Mouse (Mus musculus): ENCODE measurements around the gene Rpl4. TPM values are rescaled to one million over a fixed set of nuclear protein-coding genes. Genes with fewer than 3 reads are reported as not detected.
"Not testable (repeated sequence)": the region's sequence is repeated elsewhere in the genome, so short reads cannot be mapped to it uniquely, and the experiment has no call there.

Rpl4 gene
- total and polyA plus RNA-seq, 2 experiments from 2014 or later: 588 to 620 TPM

GRCm38 (mm10) chr9:64156641-64157040 is 16.5 kb upstream of the Rpl4 start:
- no peak for ATAC-seq
- Histone ChIP-seq H3K9ac (replicated peaks; ENCODE audit: low read length) (no peak overlapping the region), H3K4me3 (ENCODE audit: low read length) (no peak overlapping the region), H3K36me3 (ENCODE audit: insufficient read depth, low read length) (no peaks in the 10 kb centered on the region), H3K27me3 (ENCODE audit: insufficient read depth, low read length) (no peaks in the 10 kb centered on the region), H3K9me3 (ENCODE audit: low read length) (no peaks in the 10 kb centered on the region), H3K27ac (no peak overlapping the region), H3K4me2 (ENCODE audit: low read depth, low read length) (no peak overlapping the region), H3K4me1 (ENCODE audit: insufficient read depth, low read length) (no peaks in the 10 kb centered on the region)
- TF ChIP-seq CTCF (IDR thresholded peaks at IDR 0.05; ENCODE audit: low read depth): no peak
- no peak for DNase-seq (ENCODE audit: low spot score)
- WGBS: 86% methylated on average over 1 of the region's 1 CpGs

DNA sequence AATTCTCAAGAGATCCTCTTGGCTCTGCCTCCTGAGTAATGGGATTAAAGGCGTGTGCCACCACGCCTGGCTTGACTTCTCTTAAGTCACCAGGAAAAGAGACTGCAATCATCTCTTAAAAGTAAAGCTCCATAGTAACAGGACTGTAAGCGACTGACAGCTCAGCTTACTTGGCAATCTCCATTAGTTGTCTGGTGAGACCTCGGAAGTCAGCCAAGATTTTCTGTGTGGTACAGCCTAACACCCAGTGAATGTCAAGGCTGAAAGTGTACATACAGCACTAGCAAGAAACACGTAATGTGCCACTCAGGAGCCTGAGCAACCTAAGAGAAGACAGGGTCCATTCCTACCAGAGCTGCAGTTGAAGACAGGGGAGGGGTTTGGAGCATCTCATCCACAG is 12.7 kb upstream of the Rpl4 start:
- H3K36me3 ChIP-seq (ENCODE audit: insufficient read depth, low read length): no peaks in the 10 kb centered on the region
- no peak overlapping the region for H3K4me3 ChIP-seq (ENCODE audit: low read length)
- H3K9ac ChIP-seq (replicated peaks; ENCODE audit: low read length): no peak overlapping the region
- 81% methylated on average over 5 of the region's 5 CpGs for WGBS
- no peak for TF ChIP-seq CTCF (IDR thresholded peaks at IDR 0.05; ENCODE audit: low read depth)
- H3K4me2 ChIP-seq (ENCODE audit: low read depth, low read length): no peak overlapping the region
- DNase-seq (ENCODE audit: low spot score): no peak
- ATAC-seq: no peak
- no peaks in the 10 kb centered on the region for H3K4me1 ChIP-seq (ENCODE audit: insufficient read depth, low read length)
- H3K27me3 ChIP-seq (ENCODE audit: insufficient read depth, low read length): no peaks in the 10 kb centered on the region
- H3K9me3 ChIP-seq (ENCODE audit: low read length): no peaks in the 10 kb centered on the region
- no peak overlapping the region for H3K27ac ChIP-seq

DNA sequence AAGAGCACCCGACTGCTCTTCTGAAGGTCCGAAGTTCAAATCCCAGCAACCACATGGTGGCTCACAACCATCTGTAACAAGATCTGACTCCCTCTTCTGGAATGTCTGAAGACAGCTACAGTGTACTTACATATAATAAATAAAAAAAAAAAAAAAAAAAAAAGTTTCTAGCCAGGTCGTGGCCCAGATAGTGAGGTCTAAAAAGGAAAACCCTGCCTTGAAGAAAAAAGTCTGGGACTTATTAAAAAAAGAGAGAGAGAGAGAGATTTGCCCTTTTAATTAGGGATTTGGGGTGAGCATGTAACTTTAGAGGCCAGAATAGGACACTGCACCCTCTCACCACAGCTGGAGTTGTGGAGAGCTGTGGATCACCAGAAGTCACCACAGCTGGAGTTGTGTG is 3.2 kb upstream of the Rpl4 start:
- 87% methylated on average over 3 of the region's 3 CpGs for WGBS
- H3K4me3 ChIP-seq (ENCODE audit: low read length); ATAC-seq: not testable (repeated sequence)

DNA sequence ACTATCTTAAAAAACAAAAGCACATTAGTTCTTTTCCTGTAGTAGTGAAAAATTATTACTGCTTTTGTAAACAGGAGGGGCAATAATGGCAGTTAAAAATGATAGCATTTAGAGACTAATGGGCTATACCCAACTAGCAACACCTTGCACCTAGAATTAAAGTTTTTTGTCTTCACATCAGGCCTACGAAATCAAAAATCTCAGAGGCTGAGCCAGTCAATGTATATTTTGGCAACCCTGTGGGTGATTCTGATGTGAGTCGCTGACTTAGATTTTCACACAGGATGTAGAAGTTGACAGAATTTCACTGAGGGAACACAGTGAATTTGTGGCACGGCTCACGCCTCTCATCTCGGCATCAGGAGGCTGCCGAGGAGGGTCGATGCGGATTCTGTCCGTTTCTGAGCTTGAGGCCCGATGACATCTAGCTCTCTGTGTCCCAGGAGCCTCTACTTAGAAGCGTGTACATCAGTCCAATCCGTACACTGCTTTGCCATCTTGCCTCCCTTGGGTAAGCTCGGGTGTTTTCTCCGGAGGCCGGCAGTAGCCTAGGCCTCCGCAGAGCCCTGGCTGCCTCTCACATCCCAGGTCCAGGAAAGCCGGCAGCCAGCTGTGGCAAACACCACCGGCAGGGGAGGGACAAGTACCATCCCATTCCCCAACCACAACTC is 895 bp upstream of the Rpl4 start:
- Histone ChIP-seq H3K4me3 (ENCODE audit: low read length) (peak overlapping the region; percentile 83), H3K27ac (peak overlapping the region; percentile 85), H3K9ac (replicated peaks; ENCODE audit: low read length) (peak overlapping the region; percentile 82), H3K36me3 (ENCODE audit: insufficient read depth, low read length) (peaks cover 16% of the 10 kb centered on the region), H3K4me2 (ENCODE audit: low read depth, low read length) (peak overlapping the region; percentile 77), H3K4me1 (ENCODE audit: insufficient read depth, low read length) (peaks cover 7% of the 10 kb centered on the region; the same call in 1 of the 2 replicates), H3K9me3 (ENCODE audit: low read length) (no peaks in the 10 kb centered on the region), H3K27me3 (ENCODE audit: insufficient read depth, low read length) (no peaks in the 10 kb centered on the region)
- TF ChIP-seq CTCF (IDR thresholded peaks at IDR 0.05; ENCODE audit: low read depth): peak; percentile 26; the same call in 1 of the 2 replicates
- ATAC-seq (peak; percentile 59), DNase-seq (ENCODE audit: low spot score) (no peak)
- 2% methylated on average over 18 of the region's 18 CpGs for WGBS

More for the DNA sequence above, 3.2 kb upstream of the Rpl4 start:
- not testable (repeated sequence) for H3K36me3 ChIP-seq (ENCODE audit: insufficient read depth, low read length); H3K27ac ChIP-seq; H3K4me1 ChIP-seq (ENCODE audit: insufficient read depth, low read length); H3K9me3 ChIP-seq (ENCODE audit: low read length); H3K9ac ChIP-seq (replicated peaks; ENCODE audit: low read length); H3K27me3 ChIP-seq (ENCODE audit: insufficient read depth, low read length); H3K4me2 ChIP-seq (ENCODE audit: low read depth, low read length); DNase-seq (ENCODE audit: low spot score)

- H3K9ac ChIP-seq (replicated peaks; ENCODE audit: low read length): peak overlapping the region; percentile 82
- WGBS: 1% methylated on average over 16 of the region's 16 CpGs
- no peak for ATAC-seq
Measured at GRCm38 (mm10) chr9:64173666-64174220, 568 bp downstream of the Rpl4 start.

DNA sequence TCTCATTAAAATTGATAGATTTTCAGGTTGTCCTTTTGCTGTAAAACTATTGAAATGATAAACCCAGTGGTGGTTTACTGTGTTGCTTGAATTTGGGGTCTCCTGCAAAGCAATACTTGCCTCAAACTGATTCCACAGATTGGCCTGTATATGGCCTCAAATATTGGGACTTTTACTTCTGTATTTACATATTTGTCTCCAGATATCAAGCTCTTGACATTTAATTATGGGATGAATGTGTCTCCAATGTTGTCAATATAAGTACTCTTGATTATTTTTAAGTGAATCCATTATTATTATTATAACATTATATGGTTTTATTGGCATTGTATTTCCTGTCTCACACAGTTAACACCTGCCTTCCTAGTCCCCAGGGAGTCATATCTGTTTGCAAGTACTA is 1.2 kb downstream of the Rpl4 start:
- Histone ChIP-seq H3K9ac (replicated peaks; ENCODE audit: low read length) (peak overlapping the region; percentile 82), H3K27ac (0 out of 2 replicates have a peak overlapping the region, but pooled peaks have one; percentile 85), H3K4me3 (ENCODE audit: low read length) (peak overlapping the region; percentile 83), H3K27me3 (ENCODE audit: insufficient read depth, low read length) (no peaks in the 10 kb centered on the region), H3K4me1 (ENCODE audit: insufficient read depth, low read length) (peaks cover 7% of the 10 kb centered on the region; the same call in 1 of the 2 replicates), H3K36me3 (ENCODE audit: insufficient read depth, low read length) (peaks cover 28% of the 10 kb centered on the region), H3K9me3 (ENCODE audit: low read length) (no peaks in the 10 kb centered on the region), H3K4me2 (ENCODE audit: low read depth, low read length) (peak overlapping the region; percentile 77)
- ATAC-seq (no peak), DNase-seq (ENCODE audit: low spot score) (no peak)
- no peak for TF ChIP-seq CTCF (IDR thresholded peaks at IDR 0.05; ENCODE audit: low read depth)

More at GRCm38 (mm10) chr9:64173666-64174220, 568 bp downstream of the Rpl4 start:
- Histone ChIP-seq H3K4me1 (ENCODE audit: insufficient read depth, low read length) (peaks cover 7% of the 10 kb centered on the region; the same call in 1 of the 2 replicates), H3K27me3 (ENCODE audit: insufficient read depth, low read length) (no peaks in the 10 kb centered on the region), H3K4me3 (ENCODE audit: low read length) (peak overlapping the region; percentile 83), H3K9me3 (ENCODE audit: low read length) (no peaks in the 10 kb centered on the region), H3K4me2 (ENCODE audit: low read depth, low read length) (peak overlapping the region; percentile 77), H3K27ac (peak overlapping the region; percentile 85), H3K36me3 (ENCODE audit: insufficient read depth, low read length) (peaks cover 28% of the 10 kb centered on the region)
- TF ChIP-seq CTCF (IDR thresholded peaks at IDR 0.05; ENCODE audit: low read depth): no peak
- no peak for DNase-seq (ENCODE audit: low spot score)

DNA sequence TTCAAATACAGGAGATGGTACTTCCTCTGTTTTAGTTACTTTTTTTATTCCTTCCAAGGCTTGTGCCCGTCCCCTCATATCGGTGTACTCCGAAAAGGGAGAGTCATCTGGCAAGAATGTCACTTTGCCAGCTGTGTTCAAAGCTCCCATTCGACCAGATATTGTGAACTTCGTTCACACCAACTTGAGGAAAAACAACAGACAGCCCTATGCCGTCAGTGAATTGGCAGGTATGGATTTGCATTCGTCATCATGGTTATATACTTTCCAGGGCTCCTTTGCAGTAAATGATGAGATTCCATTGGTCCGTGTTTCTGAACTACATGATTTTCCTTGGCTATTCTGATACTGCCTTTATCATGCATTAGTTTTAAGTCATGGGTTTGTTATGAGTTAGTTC is 1.6 kb downstream of the Rpl4 start:
- H3K27me3 ChIP-seq (ENCODE audit: insufficient read depth, low read length): no peaks in the 10 kb centered on the region
- DNase-seq (ENCODE audit: low spot score) (no peak), ATAC-seq (no peak)
- peak overlapping the region; percentile 83 for H3K4me3 ChIP-seq (ENCODE audit: low read length)
- H3K4me2 ChIP-seq (ENCODE audit: low read depth, low read length): peak overlapping the region; percentile 77
- no peak overlapping the region for H3K27ac ChIP-seq
- 73% methylated on average over 8 of the region's 8 CpGs for WGBS
- H3K9me3 ChIP-seq (ENCODE audit: low read length): no peaks in the 10 kb centered on the region
- no peak for TF ChIP-seq CTCF (IDR thresholded peaks at IDR 0.05; ENCODE audit: low read depth)
- H3K4me1 ChIP-seq (ENCODE audit: insufficient read depth, low read length): peaks cover 8% of the 10 kb centered on the region; the same call in 1 of the 2 replicates
- H3K9ac ChIP-seq (replicated peaks; ENCODE audit: low read length): no peak overlapping the region
- H3K36me3 ChIP-seq (ENCODE audit: insufficient read depth, low read length): peaks cover 28% of the 10 kb centered on the region
